Mouse (Mus musculus) bone marrow, adult 2 months (tissue): ENCODE measurements around the gene Adgrl3. TPM values are rescaled to one million over a fixed set of nuclear protein-coding genes. Genes with fewer than 3 reads are reported as not detected.

Experiments used
- H3K27ac ChIP-seq: fragments of 200-500 bp; 2 replicates; pipeline ENCODE4 v1.5.1; 2012; ENCODE audit warnings: low read depth, mild to moderate bottlenecking, control low read depth, inconsistent platforms, low read length; ENCODE audit not compliant: control insufficient read depth, poor library complexity, insufficient read depth
- H3K4me1 ChIP-seq: fragments of 200-500 bp; 2 replicates; pipeline ENCODE4 v1.6.1; 2011; ENCODE audit warnings: low read length; ENCODE audit not compliant: control insufficient read depth, insufficient read depth
- H3K4me3 ChIP-seq: fragments of 200-500 bp; replicated peaks from 2 replicates; pipeline ENCODE3; 2011; ENCODE audit warnings: mild to moderate bottlenecking, low read depth, low read length, control low read depth; ENCODE audit not compliant: control insufficient read depth
- CTCF ChIP-seq: fragments of 200-500 bp; IDR thresholded peaks from 2 replicates; pipeline ENCODE4 v1.5.1; 2011; ENCODE audit warnings: low read length, control low read depth; ENCODE audit not compliant: control insufficient read depth, insufficient read depth
- POLR2A ChIP-seq: fragments of 200-500 bp; IDR thresholded peaks from 2 replicates; pipeline ENCODE4 v1.6.1; 2011; ENCODE audit warnings: low read depth, mild to moderate bottlenecking, control low read depth, low read length, borderline replicate concordance; ENCODE audit not compliant: control insufficient read depth
- WGBS: fragments of 180-500 bp; shearing (Covaris S2); methylation state at CpG from one replicate; pipeline ENCODE4 v1.1.7; 2018; 5-methylcytosine and 5-hydroxymethylcytosine counted together
- polyA plus RNA-seq: library from polyadenylated mRNA; stranded (reverse); fragments of >200 nt; gene quantifications from 2 replicates; pipeline ENCODE4 v1.2.4, GENCODE M21; 2011; ENCODE audit warnings: low replicate concordance; ENCODE audit not compliant: missing spikeins, insufficient read depth, insufficient read length

Gene Adgrl3
- polyA plus RNA-seq, 1 experiment = not detected

GRCm38 (mm10) chr5:81085152-81085551 lies 65.2 kb downstream of the Adgrl3 start:
- Histone ChIP-seq H3K4me1 (no peaks in the 10 kb centered on the region), H3K4me3 (no peak overlapping the region), H3K27ac (no peak overlapping the region)
- TF ChIP-seq POLR2A = no peak
- TF ChIP-seq CTCF = no peak
- 90% methylated on average over 4 of the region's 4 CpGs for WGBS

DNA sequence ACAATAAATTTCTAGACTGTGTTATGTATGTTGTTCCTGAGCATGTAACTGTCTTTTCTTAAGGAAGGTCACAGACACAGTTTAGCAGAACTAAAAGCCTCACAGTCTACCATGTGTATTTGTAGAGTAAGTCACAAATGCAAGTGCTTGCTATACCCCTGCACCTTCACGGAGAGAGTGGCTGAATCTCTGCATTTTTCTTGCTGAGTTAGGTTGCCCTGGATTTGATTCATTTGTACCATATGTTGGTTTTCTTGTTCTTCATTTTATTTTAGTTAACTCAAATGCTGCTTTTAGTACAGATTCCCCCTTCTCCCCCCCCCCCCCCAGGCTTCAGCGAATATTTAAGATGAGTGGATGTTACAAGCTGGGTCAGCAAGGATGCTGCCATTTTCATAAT lies 68.7 kb downstream of the Adgrl3 start:
- no peak overlapping the region for H3K27ac ChIP-seq
- no peaks in the 10 kb centered on the region for H3K4me1 ChIP-seq
- H3K4me3 ChIP-seq = no peak overlapping the region
- no peak for TF ChIP-seq CTCF
- no peak for TF ChIP-seq POLR2A
- 78% methylated on average over 2 of the region's 2 CpGs for WGBS

- H3K4me3 ChIP-seq = no peak overlapping the region
- H3K4me1 ChIP-seq = no peaks in the 10 kb centered on the region
- TF ChIP-seq POLR2A = no peak
- TF ChIP-seq CTCF = no peak
- 69% methylated on average over 3 of the region's 3 CpGs for WGBS
- no peak overlapping the region for H3K27ac ChIP-seq
Observed at GRCm38 (mm10) chr5:81094618-81095017, 74.7 kb downstream of the Adgrl3 start.

- Histone ChIP-seq H3K4me3 (no peak overlapping the region), H3K27ac (no peak overlapping the region), H3K4me1 (no peaks in the 10 kb centered on the region)
- WGBS = 84% methylated on average over 4 of the region's 4 CpGs
- TF ChIP-seq CTCF (no peak), POLR2A (no peak)
Observed at GRCm38 (mm10) chr5:81097131-81097530, 77.2 kb downstream of the Adgrl3 start.

DNA sequence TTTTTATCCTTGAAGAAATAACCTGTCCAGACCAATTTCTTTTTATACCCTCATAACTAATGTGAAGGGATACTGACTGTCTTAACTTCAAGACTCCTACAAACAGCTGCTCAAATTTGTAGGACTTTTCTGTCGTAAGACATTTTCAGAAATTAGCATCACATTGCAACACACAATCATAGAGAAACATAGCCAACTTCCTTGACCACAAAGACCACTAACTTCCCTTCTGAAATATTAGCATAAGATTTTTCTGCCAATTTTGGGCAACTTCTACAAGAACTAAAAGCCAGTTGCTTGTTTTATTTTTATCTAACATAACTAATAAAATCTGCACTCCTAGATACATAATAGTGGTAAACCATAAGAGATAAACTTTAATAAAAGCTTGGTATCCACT lies 87.5 kb downstream of the Adgrl3 start:
- Histone ChIP-seq H3K4me1 (no peaks in the 10 kb centered on the region), H3K4me3 (no peak overlapping the region), H3K27ac (no peak overlapping the region)
- no peak for TF ChIP-seq CTCF
- TF ChIP-seq POLR2A = no peak
- 0% methylated on average over 1 of the region's 1 CpGs for WGBS

DNA sequence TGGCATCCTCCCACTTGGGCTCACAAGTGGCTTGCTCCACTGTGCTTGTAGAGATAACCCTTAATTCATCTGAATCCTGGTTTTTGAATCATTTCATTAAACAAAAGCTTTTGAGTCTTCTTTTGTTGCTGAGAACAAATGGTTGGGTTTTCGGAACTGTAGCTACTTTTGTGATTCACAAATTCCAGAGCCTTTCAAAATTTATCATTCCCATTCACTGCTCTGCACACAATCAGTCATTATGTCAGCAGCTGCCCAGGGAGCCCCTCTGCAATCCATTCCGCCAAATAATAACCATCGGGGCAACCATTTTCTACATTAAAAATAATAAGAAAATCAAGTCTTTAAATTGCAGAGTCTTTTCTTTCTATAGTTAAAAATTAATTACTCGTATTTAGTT lies 104.5 kb downstream of the Adgrl3 start:
- TF ChIP-seq POLR2A = no peak
- no peak for TF ChIP-seq CTCF
- no peaks in the 10 kb centered on the region for H3K4me1 ChIP-seq
- H3K4me3 ChIP-seq = no peak overlapping the region
- WGBS = 81% methylated on average over 4 of the region's 4 CpGs
- no peak overlapping the region for H3K27ac ChIP-seq

DNA sequence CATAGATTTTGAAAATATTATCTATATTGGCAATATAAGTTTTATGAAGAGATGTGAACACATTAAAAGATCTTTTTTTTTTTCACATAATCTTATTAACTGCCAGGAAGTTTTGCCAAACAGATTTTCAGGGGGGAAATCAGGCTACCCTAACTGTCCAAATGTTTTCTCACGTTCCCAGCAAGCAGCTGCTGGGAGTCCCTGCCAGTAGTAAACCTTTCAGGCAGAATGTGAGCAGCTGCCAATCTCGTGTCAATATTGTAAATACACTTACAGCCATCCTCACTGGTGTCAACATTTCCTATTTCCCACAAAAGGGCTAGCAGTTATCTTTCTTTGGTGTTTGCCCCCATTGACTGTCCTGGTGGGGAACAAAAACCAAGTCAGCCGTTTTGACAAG lies 107.7 kb downstream of the Adgrl3 start:
- no peak for TF ChIP-seq CTCF
- no peak for TF ChIP-seq POLR2A
- no peaks in the 10 kb centered on the region for H3K4me1 ChIP-seq
- WGBS = 61% methylated on average over 3 of the region's 3 CpGs
- no peak overlapping the region for H3K4me3 ChIP-seq
- no peak overlapping the region for H3K27ac ChIP-seq

DNA sequence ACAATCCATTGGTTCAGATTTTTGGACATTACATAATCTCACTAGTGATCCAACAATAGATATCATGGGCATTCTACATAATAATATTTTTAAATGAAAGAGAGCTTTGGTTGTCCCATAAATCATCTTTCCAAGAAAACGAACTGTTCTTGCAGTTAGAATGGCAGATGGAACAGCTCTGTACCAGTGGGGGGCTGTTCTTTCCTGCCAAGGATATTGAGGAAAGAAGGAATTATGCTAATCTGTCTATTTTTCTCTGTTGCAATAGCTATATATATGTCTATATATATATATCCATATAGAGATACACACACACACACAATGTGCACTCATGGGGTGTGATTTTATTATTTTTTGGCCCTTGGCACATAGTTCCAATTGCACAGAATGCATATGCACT lies 116.5 kb downstream of the Adgrl3 start:
- H3K4me1 ChIP-seq = no peaks in the 10 kb centered on the region
- H3K4me3 ChIP-seq = no peak overlapping the region
- TF ChIP-seq CTCF (no peak), POLR2A (no peak)
- no peak overlapping the region for H3K27ac ChIP-seq
- WGBS = 69% methylated on average over 1 of the region's 1 CpGs

DNA sequence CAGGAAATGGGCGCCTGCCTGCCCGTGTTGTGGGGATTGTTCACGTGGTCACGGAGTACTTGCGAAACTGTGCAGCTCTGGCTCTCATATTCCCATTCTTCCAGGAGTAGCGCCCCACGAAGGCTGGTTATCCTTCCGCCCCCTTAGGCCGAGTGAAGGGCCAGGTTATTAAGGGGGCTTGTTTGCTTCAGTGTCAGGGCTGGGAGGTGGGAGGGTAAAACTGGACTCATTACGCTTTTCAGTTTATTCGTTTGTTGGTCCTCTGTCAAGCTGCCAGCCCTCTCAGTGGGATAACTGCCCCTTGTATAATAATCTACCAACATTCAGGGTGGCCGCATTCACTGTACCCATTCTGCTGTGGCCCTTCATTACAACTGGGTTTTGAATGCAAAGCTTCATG lies 135.9 kb downstream of the Adgrl3 start:
- TF ChIP-seq CTCF (no peak), POLR2A (no peak)
- H3K4me1 ChIP-seq = no peaks in the 10 kb centered on the region
- no peak overlapping the region for H3K27ac ChIP-seq
- 76% methylated on average over 12 of the region's 12 CpGs for WGBS
- H3K4me3 ChIP-seq = no peak overlapping the region
